Mouse (Mus musculus) MEL-GATA-1-ER (cell line): ENCODE data around the gene U2af1.

Experiments used
- DNase-seq: peaks from one replicate; pipeline ENCODE4 v3.0.0-alpha.2; 2012; ENCODE audit warnings: low read depth; ENCODE audit errors: extremely low read depth

The U2af1 gene

DNA sequence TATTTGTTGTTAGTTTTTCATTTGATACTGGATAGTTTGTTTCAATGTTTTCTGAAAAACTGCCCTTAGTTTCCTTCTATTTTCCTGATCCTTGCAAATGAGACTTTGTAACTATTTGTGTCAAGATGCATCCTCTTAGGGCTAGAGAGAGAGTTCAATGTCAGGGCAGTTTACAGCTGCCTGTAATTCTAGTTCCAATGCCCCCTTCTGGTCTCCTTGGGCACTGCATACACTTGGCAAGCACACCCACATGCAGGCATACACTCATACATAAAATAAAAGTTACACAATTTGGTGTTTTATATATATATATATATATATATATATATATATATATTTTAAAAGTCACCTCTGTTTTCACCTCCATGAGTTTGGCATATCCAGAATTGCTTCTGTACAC, 4.2 kb upstream of the U2af1 start:
- no peak for DNase-seq

DNA sequence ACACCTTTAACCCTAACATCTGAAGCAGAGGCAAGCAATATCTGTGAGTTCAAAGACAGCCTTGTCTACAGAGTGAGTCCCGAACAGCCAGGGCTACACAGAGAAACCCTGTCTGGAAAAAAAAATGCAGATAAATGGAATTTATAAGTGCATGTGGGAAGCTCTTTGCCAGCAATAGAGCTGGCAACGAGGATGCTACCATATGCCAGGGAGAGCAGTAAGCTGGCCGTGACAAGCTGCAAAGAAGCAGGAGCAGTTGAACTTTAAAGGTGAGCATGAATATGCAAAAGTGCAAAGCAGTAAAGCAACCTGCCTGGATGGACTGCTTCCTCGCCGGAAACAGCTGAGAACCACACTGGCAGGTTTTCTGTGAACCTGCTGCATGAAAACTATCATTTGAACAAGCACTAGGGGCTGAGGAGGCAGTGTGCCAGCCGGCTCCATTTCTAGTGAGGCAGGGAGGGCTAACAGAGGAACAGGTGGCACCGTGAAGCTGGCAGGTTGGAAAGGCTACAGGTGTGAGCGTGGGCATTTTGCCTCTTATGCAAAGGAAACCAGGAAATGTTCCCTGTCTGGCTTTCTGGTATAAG, 2.1 kb upstream of the U2af1 start:
- DNase-seq: no peak

DNA sequence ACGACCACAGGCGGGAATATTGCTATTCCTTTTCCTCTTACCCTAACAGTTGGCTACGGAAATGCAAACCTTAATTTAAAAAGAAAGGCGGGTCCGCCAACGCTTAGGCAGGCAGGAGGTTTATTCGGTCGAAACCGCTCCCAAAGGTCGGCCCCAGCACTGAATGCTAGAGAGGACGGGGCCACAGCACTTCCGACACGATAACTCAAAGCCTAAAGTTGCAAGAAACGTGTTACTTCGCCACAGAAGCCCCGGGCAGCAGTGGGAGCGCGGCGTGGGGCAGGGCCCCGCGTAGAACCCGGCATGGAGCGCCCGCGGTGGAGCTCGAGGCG, 590 bp downstream of the U2af1 start:
- no peak for DNase-seq

DNA sequence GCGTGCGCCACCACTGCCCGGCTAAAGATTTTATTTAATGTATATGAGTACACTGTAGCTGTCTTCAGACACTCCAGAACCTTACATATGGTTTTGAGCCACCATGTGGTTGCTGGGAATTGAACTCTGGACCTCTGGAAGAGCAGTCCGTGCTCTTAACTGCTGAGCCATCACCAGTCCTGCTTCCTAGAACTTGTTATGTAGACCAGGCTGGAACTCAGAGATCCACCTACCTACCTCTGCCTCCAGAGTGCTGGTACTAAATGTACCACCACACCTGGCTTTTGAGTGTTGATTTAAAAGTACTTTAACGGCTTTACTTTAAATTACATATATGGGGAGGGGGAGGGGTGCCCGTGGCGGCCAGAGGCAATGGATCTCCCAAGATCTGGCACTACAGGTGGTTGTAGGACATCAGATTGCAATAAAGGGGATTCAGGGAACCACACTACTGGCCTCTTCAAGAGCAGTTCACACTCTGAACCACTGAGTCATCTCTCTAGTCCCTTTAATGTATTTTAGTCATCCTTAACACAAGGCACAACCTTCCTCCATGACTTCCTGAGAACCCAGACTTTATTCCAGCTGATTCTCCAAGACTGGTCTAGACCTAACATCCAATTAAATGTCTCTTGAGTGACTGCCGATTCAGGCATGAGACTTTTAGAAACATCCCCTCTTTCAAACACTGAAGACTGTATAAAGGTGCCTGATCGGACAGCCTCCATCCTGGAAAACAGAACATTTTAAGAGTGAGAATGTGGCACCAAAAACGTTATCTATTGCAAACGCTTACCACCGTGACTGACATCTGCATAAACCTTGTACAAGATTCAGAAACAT, 1.3 kb downstream of the U2af1 start:
- no peak for DNase-seq

DNA sequence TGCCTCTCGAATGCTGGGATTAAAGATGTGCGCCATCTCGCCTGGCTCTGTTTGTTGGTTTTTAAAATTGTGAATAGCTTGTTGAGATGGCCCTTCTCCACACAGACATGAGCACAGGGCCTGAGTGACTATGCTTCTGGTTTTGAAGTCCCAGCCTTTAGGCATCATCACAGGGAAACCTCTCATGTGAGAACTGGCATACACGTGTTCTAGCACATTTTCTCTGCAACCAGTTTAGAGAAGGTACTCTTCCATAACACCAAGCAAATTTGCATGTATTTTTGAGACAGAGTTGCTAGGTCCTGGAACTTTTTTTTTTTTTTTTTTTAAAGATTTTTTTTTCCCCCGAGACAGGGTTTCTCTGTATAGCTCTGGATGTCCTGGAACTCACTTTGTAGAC, 2.0 kb downstream of the U2af1 start:
- DNase-seq: no peak

DNA sequence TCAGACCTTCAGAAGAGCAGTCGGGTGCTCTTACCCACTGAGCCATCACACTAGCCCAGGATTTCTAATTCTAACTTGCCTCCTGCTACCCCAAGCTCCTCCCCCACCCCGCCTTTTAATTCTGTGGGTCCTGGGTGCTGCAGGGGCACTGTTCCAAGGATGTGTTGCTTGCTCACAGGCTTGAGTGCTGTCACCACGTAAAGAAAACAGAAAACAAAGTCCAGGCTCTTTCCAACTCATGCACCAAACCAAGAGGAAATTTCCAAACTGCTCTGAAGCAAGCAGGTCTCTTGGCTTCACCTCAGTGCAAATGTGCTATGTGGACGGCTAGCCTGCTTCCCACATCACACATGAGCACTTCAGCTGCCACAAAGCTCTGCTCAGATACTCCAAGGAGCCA, 3.3 kb downstream of the U2af1 start:
- no peak for DNase-seq

DNA sequence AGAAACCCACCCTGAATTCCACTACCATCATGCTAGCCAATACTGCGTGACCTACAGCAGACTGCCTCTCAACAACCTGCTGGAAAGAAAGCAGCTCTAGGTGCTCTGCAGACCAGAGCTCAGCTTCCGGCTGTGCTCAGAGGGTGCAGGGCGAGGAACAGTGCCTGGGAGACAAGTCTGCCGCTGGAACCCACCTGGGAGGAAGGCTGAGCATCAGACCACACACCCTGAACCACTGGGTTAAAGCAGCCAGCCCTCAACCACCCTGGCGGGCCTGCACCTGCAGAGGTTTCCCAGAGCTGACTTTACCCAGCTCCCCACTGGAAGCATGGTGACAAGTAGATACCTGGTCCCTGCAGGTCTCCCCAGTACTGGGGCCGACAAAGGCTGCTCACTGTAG, 5.4 kb downstream of the U2af1 start:
- no peak for DNase-seq

DNA sequence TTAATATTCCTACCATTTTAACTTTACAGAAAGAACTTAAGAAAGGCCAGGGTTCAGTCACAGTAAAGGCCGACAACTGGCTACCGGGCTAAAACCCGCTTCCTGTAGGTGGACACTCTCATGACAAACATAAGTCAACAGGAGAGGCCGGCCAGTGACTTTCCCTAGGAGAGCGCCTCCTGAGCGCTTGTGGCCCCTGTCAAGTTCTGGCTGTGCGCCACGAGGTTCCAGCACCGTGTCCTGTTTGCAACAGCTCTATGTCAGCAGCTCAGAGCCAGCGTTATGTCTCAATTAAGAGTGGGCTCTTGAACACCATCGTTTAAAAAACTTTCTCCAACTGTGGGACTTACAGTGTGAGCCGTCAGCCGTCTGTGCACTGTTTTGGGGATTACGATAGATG, 6.5 kb downstream of the U2af1 start:
- DNase-seq: no peak

DNA sequence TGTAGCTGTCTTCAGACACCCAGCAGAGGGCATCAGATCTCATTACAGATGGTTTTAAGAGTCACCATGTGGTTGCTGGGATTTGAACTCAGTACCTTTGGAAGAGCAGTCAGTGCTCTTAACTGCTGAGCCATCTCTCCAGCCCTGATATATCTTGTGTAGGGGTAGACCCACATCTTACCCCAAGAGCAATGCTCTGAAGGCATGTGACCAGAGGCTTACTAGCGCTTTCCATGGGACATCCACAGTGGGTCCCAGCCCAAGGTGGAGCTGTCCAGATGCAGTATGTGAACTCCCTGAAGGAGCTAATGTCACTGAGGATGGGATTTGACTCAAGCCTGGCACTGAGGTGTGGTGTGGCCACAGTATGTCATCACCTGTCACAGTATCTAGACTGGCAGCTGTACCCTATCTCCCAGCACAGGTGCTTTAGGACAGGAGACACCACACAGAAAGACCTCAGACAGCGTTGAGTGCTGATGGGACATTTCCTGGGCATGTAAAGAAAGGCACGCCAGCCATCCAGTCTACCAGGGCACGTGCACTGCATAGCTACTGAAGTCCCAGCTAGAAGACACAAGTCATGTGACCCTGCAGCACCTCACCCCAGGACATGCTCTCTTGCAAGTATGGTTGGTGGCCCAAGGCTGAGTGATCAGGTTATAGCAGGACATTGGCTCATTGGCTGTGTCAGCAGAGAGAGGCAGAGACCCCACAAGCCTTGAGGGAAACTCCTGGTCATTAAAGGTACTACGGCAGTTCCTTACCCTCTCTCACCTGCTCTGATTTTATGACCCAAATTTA, 12.3 kb downstream of the U2af1 start:
- DNase-seq: no peak

DNA sequence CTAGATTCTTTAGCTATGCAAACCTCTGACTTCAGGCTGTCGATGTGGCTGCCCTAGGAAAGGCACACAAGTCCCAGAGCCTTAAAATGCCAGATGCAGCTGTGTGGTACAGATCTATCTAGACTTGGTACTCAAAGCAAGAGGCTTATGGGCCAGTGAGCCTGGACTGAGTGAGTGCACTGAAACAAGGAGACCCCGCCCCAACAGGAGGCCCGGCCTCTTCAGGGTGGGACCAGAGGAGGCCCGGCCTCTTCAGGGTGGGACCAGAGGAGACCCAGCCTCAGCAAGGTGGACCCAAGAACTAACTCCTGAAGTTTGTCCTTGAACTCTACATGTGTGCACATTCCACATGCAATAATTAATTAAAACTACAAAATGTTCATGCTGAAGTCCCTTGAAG, 15.8 kb downstream of the U2af1 start:
- no peak for DNase-seq

DNA sequence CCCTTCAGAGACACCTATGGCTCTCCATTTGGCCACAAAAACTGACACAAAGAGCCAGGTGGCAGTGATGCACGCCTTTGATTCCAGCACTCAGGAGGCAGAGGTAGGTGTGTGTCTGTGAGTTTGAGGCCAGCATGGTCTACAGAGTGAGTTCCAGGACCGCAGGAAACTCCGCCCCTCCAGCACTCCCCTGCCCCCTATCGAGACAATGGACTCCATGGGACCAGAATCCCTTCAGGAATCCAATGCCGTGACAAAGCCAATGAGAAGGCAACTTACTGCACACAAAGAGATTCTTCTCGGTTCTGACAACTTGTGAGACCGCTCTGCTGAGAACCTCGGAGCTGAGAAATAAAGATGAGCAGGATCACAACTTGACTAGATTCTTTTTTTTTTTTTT, 16.4 kb downstream of the U2af1 start:
- DNase-seq: no peak

DNA sequence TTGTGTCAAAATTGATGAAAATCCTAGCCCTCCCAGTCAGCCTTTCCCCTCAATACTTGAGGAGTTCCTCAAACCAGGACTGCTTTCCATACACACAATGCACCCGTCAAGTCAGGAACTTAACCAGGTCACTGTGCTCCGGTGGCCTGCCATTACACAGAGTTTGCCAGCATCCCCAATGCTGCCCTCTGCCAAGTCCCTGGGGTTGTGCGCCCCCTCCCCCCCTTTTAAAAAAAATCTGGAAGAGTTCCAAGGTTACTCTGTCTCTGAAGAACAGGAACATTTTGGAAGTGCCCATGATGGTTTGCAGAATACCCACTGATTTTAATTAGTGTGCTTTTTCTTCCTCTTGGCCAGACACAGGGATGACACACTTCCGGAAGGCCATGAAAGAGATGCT, 19.0 kb downstream of the U2af1 start:
- no peak for DNase-seq

DNA sequence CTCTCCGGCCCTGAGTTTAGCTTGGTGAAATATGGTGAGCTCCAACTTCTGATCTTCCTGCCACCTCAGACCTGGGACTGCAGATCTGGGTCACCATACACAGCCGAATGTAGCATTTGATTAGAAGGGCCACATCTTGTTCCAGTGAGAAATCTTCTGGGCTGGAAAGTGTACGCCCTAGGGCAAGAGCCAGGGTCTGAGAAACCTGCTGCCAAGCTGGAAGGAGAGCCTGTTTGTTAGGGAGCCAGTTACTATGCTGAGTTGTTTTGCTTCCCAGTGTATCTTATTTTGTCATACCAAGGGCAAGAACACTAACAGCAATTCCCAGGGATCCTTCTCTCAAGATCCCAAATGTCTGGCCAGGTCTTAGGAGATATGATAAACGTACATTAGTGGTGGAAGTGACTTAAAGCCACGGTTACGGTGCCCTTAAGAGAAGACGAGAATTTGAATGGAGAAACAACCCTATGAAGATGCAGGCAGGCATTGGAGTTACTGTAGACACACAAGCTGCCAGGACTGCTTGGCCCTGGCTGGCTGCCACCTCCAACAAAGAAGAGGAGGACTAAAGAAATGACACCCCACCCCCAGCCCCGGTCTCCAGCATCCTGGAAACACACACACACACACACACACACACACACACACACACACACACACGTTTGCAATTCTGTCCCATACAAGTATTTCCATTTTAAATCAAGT, 20.7 kb downstream of the U2af1 start:
- DNase-seq: no peak

DNA sequence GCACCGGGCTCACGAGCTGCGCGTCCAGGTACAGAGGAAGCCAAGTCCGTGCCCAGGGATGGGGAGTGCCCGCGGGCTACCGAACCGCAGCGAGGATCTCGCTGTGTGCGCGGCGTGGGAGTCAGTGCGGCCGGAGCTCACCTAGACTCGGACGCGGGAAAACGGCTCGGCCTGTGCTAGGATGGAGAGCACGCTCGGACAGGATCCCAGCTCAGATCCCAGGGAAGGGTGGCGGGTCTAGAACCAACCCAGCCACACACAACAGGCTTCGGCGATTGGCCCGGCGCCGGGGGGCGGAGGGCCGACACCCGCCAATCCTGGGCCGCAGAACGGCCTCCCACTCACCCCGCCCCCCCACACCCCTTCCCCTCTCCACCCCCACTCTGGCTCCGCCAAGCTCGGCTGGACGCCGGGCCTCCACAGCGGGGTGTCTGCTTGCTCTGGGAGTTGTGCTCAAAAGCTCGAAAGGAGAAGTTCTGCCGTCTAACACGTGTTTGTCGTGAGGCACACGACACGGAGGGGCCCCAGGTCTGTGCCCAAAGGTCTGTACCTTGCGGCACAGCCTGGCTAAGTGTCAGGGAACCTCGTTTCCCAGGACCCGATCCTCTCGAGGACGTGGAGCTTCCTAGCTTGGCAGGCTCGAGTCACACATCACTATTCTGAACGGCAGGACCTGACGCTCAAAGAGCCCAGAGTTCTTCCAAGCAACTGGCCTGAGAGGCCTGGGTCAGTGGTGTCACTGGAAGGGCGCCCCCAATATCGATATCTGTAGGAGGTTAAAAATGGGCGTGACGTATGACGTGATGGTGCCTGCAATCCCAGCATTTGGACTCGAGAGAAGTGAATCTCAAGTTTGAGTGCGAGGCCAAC, 21.5 kb downstream of the U2af1 start, which contains the start of gene Cbs:
Cbs (minus strand) TSS at position 297 of the 870 bp plus-strand sequence.
- peak; percentile 63 for DNase-seq

DNA sequence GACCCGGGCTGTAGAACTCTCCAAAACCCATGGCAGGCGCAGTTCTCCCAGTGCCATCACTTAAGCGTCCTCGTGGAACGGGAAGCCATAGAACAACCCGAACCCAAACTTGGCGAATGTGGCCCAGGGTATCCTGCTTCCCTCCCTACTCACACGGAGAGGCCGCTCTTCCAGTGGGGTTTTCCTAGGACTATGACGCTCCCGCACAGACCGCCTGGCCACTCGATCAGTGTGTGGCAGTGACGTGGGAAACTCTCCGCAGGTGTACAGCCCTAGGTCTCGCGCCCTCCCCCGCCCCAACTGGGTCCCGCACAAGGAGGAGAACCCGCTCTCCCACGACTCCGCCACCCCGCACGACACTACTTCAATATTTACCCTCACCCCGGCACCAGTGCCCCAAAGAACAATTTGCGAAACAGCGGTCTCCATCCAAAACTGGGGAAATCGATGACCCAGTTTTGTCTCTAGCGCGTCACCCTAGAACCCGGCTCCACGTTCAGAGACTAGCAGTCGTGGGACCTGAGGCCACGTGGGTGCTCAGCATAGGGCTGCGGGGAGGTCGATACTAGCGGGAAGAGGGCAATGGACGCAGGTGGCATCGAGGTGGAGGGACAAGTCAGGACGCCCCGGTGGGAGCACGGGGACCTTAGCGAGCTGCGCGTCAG, 22.3 kb downstream of the U2af1 start:
- no peak for DNase-seq

DNA sequence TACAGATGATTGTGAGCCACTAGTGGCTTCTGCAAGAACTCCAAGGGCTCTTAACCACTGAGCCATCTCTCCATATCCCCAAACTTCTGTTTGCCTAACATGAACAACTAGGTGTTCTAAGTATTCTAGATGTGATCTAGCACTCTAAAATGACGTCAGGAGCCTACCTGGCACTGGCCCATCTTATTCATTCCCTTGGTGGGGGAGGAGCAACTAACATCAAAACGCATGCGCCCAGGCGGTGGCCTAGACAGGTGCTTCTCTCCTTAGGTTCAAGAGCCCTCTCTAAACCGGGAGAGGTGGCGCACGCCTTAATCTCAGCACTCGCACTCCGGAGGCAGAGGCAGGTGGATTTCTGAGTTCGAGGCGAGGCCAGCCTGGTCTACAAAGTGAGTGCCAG, 22.9 kb downstream of the U2af1 start:
- DNase-seq: no peak

DNA sequence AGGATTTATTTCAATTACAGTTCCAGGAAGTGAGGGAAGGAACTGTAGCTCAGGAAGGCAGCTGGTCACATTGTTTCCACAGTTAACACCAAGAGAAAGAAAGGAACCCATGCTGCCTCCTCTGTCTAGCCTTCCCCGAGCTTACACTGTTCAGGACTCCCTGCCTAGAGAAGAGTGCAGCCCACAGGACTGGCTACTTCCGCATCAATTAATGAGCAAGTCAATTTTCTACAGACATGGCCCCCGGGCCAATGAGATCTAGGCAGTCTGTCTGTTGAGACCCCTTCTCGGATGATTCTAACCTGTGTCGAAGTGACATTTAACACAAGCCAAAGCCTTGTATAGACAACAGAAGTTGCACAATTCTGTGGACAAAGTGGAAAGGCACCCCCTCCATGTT, 23.8 kb downstream of the U2af1 start:
- DNase-seq: no peak

DNA sequence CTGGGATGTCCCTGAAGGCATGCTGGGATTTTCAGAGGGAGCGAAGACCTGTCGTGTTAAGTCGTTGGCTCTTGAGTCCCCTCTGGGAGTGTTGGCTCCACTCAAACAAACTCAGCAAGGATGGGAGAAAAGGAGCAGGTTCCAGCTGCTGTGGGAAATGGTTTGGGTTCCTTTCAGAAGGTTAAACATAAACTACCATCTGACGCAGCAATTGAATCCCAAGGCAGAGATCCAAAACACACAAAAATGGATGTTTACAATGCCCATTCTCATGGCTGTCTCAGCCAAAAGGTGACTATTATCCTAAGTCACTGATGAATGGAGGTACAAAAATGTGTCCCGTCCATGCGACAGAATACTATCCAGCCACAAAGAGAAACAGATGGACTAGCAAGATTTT, 25.7 kb downstream of the U2af1 start:
- no peak for DNase-seq

DNA sequence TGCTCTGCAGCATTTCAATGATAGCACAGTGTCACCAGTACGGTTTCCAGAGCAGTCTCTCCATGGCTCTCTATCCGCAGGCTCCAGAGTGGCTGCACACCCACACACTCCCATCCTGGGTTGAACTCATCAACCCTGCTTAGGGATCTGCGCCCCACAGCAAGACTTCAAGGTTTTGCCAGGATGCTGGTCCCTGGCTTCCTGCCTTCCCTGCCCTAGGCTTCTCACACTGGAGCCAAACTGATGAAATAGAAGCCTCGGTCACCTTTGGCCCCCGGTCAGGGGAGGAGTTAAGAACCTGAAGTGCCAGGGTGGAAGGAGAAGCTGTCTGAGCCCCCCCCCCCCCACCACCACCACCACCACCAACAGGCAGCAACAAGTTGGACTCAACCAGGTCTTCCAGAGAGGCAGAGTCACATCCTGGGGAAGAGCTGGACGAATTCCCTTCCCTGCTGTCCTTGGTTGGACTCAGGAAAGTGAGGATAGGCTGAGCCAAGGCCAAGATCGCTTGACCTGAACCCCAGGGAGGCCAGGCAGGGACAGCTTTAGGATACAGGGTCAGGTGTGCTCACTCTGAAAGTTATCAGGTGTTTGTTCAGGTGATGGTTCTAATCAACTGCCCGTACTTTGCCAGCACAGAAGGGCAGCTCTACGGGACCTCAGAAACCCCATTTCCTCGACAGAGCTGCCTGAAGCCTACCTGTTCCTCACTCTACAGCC, 27.5 kb downstream of the U2af1 start:
- DNase-seq: no peak

DNA sequence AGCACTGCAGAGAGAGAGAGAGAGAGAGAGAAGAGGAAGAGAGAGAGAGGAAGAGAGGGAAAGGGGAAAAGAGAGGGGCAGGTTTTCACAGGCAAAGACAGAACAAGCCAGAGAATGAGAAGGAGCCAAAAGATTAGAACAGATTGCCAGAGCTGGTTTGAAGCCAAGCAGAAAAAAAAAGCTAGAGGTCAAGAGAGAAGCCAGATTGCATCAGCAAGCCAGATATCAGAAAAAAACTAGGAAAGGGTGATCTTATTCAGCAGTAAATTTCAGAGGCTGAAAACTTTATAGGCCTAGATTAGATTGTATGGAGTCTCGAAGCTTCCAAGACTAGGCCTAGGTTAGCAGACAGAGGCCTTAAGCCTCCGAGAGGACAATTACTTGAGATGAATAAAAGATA, 30.7 kb downstream of the U2af1 start:
- DNase-seq: no peak
